Mouse (Mus musculus) stomach, postnatal 0 days (tissue): ENCODE data around the gene Kctd3.

Experiments
- CTCF ChIP-seq: IDR thresholded peaks from 2 replicates; pipeline ENCODE4 v1.5.1; 2016; ENCODE audit warnings: antibody characterized with exemption, low read depth, mild to moderate bottlenecking, moderate library complexity
- EP300 ChIP-seq: optimal IDR thresholded peaks from 2 replicates; pipeline ENCODE3; 2016; ENCODE audit warnings: antibody characterized with exemption

- TF ChIP-seq EP300 (no peak), CTCF (no peak)
These were observed 56.5 kb downstream of the Kctd3 start for GRCm38 (mm10) chr1:188951091-188951490.
